Mouse (Mus musculus): ENCODE measurements at regions not wholly inside any gene's neighbourhood (a gene's known extent, or its start where the extent isn't known, plus 50 kb on each side); places are given as distances from the start of the nearest gene placed in this dataset.

GRCm38 (mm10) chr13:112067066-112067847 is 221.0 kb upstream of the Ankrd55 start:
- Histone ChIP-seq H3K4me3 (ENCODE audit: insufficient read depth in 1 of 2, low read depth in 1 of 2, low read length in 2 of 2, poor library complexity in 1 of 2, severe bottlenecking in 1 of 2) (no peak overlapping the region), H3K9me3 (ENCODE audit: control insufficient read depth, insufficient read depth, low read depth, low read length) (no peaks in the 10 kb centered on the region), H3K36me3 (ENCODE audit: control insufficient read depth, insufficient read depth, low read length, poor library complexity, severe bottlenecking) (no peaks in the 10 kb centered on the region), H3K4me1 (ENCODE audit: control insufficient read depth in 2 of 2, insufficient read depth in 2 of 2, low read length in 2 of 2, poor library complexity in 1 of 2) (no peaks in the 10 kb centered on the region), H3K9ac (ENCODE audit: insufficient read depth, low read depth, low read length, poor library complexity, severe bottlenecking) (no peak overlapping the region), H3K27ac (ENCODE audit: insufficient read depth, low read depth, low read length, poor library complexity, severe bottlenecking) (no peak overlapping the region)
- in situ Hi-C loops (cut with MboI; ENCODE audit: low sequenced_read_pairs in 2 of 2, unreplicated experiment in 2 of 2) = no loop called here
- TF ChIP-seq ZNF384 (IDR thresholded peaks at IDR 0.05; ENCODE audit: low read depth, low read length) (no peak), ZC3H11A (IDR thresholded peaks at IDR 0.05; ENCODE audit: borderline replicate concordance, low read depth, low read length) (no peak), HCFC1 (IDR thresholded peaks at IDR 0.05; ENCODE audit: borderline replicate concordance, insufficient read depth, low read length) (no peak), MAFK (IDR thresholded peaks at IDR 0.05; ENCODE audit: insufficient read depth, low read depth, low read length) (no peak), CHD2 (IDR thresholded peaks at IDR 0.05; ENCODE audit: low read depth, low read length) (no peak)
- no peak for DNase-seq (ENCODE audit: low read depth, low spot score)

GRCm38 (mm10) chr13:112070757-112071156 is 217.5 kb upstream of the Ankrd55 start:
- Histone ChIP-seq H3K9ac (ENCODE audit: insufficient read depth, low read depth, low read length, poor library complexity, severe bottlenecking) (no peak overlapping the region), H3K36me3 (ENCODE audit: control insufficient read depth, insufficient read depth, low read length, poor library complexity, severe bottlenecking) (no peaks in the 10 kb centered on the region), H3K27ac (ENCODE audit: insufficient read depth, low read depth, low read length, poor library complexity, severe bottlenecking) (no peak overlapping the region), H3K4me3 (ENCODE audit: insufficient read depth in 1 of 2, low read depth in 1 of 2, low read length in 2 of 2, poor library complexity in 1 of 2, severe bottlenecking in 1 of 2) (no peak overlapping the region), H3K4me1 (ENCODE audit: control insufficient read depth in 2 of 2, insufficient read depth in 2 of 2, low read length in 2 of 2, poor library complexity in 1 of 2) (no peaks in the 10 kb centered on the region), H3K9me3 (ENCODE audit: control insufficient read depth, insufficient read depth, low read depth, low read length) (no peaks in the 10 kb centered on the region)
- no peak for TF ChIP-seq MAFK (IDR thresholded peaks at IDR 0.05; ENCODE audit: insufficient read depth, low read depth, low read length)
- no peak for TF ChIP-seq ZNF384 (IDR thresholded peaks at IDR 0.05; ENCODE audit: low read depth, low read length)
- no peak for TF ChIP-seq HCFC1 (IDR thresholded peaks at IDR 0.05; ENCODE audit: borderline replicate concordance, insufficient read depth, low read length)
- TF ChIP-seq ZC3H11A (IDR thresholded peaks at IDR 0.05; ENCODE audit: borderline replicate concordance, low read depth, low read length) = no peak
- TF ChIP-seq CHD2 (IDR thresholded peaks at IDR 0.05; ENCODE audit: low read depth, low read length) = no peak
- in situ Hi-C loops (cut with MboI; ENCODE audit: low sequenced_read_pairs in 2 of 2, unreplicated experiment in 2 of 2) = no loop called here
- DNase-seq (ENCODE audit: low read depth, low spot score) = no peak

- Histone ChIP-seq H3K9ac (ENCODE audit: insufficient read depth, low read depth, low read length, poor library complexity, severe bottlenecking) (no peak overlapping the region), H3K4me3 (ENCODE audit: insufficient read depth in 1 of 2, low read depth in 1 of 2, low read length in 2 of 2, poor library complexity in 1 of 2, severe bottlenecking in 1 of 2) (no peak overlapping the region), H3K9me3 (ENCODE audit: control insufficient read depth, insufficient read depth, low read depth, low read length) (no peaks in the 10 kb centered on the region), H3K36me3 (ENCODE audit: control insufficient read depth, insufficient read depth, low read length, poor library complexity, severe bottlenecking) (no peaks in the 10 kb centered on the region), H3K4me1 (ENCODE audit: control insufficient read depth in 2 of 2, insufficient read depth in 2 of 2, low read length in 2 of 2, poor library complexity in 1 of 2) (no peaks in the 10 kb centered on the region), H3K27ac (ENCODE audit: insufficient read depth, low read depth, low read length, poor library complexity, severe bottlenecking) (no peak overlapping the region)
- in situ Hi-C loops (cut with MboI; ENCODE audit: low sequenced_read_pairs in 2 of 2, unreplicated experiment in 2 of 2) = no loop called here
- DNase-seq (ENCODE audit: low read depth, low spot score) = no peak
- TF ChIP-seq ZNF384 (IDR thresholded peaks at IDR 0.05; ENCODE audit: low read depth, low read length) = no peak
- no peak for TF ChIP-seq CHD2 (IDR thresholded peaks at IDR 0.05; ENCODE audit: low read depth, low read length)
- TF ChIP-seq HCFC1 (IDR thresholded peaks at IDR 0.05; ENCODE audit: borderline replicate concordance, insufficient read depth, low read length) = no peak
- no peak for TF ChIP-seq ZC3H11A (IDR thresholded peaks at IDR 0.05; ENCODE audit: borderline replicate concordance, low read depth, low read length)
- TF ChIP-seq MAFK (IDR thresholded peaks at IDR 0.05; ENCODE audit: insufficient read depth, low read depth, low read length) = no peak
Observed at GRCm38 (mm10) chr13:112071209-112071955, 216.9 kb upstream of the Ankrd55 start.

- Histone ChIP-seq H3K4me3 (ENCODE audit: insufficient read depth in 1 of 2, low read depth in 1 of 2, low read length in 2 of 2, poor library complexity in 1 of 2, severe bottlenecking in 1 of 2) (no peak overlapping the region), H3K27ac (ENCODE audit: insufficient read depth, low read depth, low read length, poor library complexity, severe bottlenecking) (no peak overlapping the region), H3K4me1 (ENCODE audit: control insufficient read depth in 2 of 2, insufficient read depth in 2 of 2, low read length in 2 of 2, poor library complexity in 1 of 2) (no peaks in the 10 kb centered on the region), H3K36me3 (ENCODE audit: control insufficient read depth, insufficient read depth, low read length, poor library complexity, severe bottlenecking) (no peaks in the 10 kb centered on the region), H3K9ac (ENCODE audit: insufficient read depth, low read depth, low read length, poor library complexity, severe bottlenecking) (no peak overlapping the region), H3K9me3 (ENCODE audit: control insufficient read depth, insufficient read depth, low read depth, low read length) (no peaks in the 10 kb centered on the region)
- no peak for DNase-seq (ENCODE audit: low read depth, low spot score)
- in situ Hi-C loops (cut with MboI; ENCODE audit: low sequenced_read_pairs in 2 of 2, unreplicated experiment in 2 of 2) = no loop called here
- TF ChIP-seq MAFK (IDR thresholded peaks at IDR 0.05; ENCODE audit: insufficient read depth, low read depth, low read length) = no peak
- TF ChIP-seq ZC3H11A (IDR thresholded peaks at IDR 0.05; ENCODE audit: borderline replicate concordance, low read depth, low read length) = no peak
- no peak for TF ChIP-seq CHD2 (IDR thresholded peaks at IDR 0.05; ENCODE audit: low read depth, low read length)
- TF ChIP-seq HCFC1 (IDR thresholded peaks at IDR 0.05; ENCODE audit: borderline replicate concordance, insufficient read depth, low read length) = no peak
- no peak for TF ChIP-seq ZNF384 (IDR thresholded peaks at IDR 0.05; ENCODE audit: low read depth, low read length)
Observed at GRCm38 (mm10) chr13:112071956-112072314, 216.3 kb upstream of the Ankrd55 start.

All from ES-E14 (cell line).